ENCODE assay signal across 11 mouse cellular contexts in genomic region chr11:107332905-107333304, GRCm38 (mm10).
DNase-seq lines count a peak whose midpoint lies in the region; ATAC-seq and TF ChIP-seq lines count a peak whose summit lies in the region.
"Had no signal": no experiment of that assay in that cellular context is flagged by ENCODE, and none has a peak within 500 bp of the region (broad histone marks: within the 10 kb centered on the region; RNA-seq: fewer than 3 reads in every experiment).

No protein-coding gene starts in this region.

- peak; percentile 58 for DNase-seq in CD4-positive, CD25-positive, alpha-beta regulatory T cell, adult 2 months (ENCODE audit: low read depth, low spot score)
- no peak for DNase-seq in left cerebral cortex, adult 2 months (ENCODE audit: extremely low spot score in 1 of 2, low spot score in 2 of 2)
- DNase-seq in left cerebral cortex, postnatal 14 days (ENCODE audit: low spot score in 2 of 2), result no peak
- DNase-seq in ES-CJ7 (ENCODE audit: low read depth, low spot score), result peak; percentile 77
- DNase-seq in liver, postnatal 0 days, result no peak
- no peak for DNase-seq in frontal cortex, postnatal 36 days (ENCODE audit: low spot score in 2 of 2)
- no peak for DNase-seq in cerebellum, adult 9-11 months
- DNase-seq: right cerebral cortex, postnatal 14 days had no signal

- intact Hi-C loops in left cerebral cortex, adult 2 months (cut with DNase I), result no loop called here
- intact Hi-C loops in left cerebral cortex, postnatal 14 days (cut with DNase I), result no loop called here

- H3K9ac ChIP-seq in liver, postnatal 0 days (replicated peaks), result no peak overlapping the region
- H3K9ac ChIP-seq: neural tube, embryonic 12.5 days had no signal

- 90% methylated on average over 3 of the region's 3 CpGs for WGBS in liver, postnatal 0 days (ENCODE audit: insufficient replicate concordance)

- peaks cover 3% of the 10 kb centered on the region for H3K36me3 ChIP-seq in liver, postnatal 0 days (replicated peaks; ENCODE audit: insufficient read depth, low read length)

- peaks cover 2% of the 10 kb centered on the region; the same call in 1 of the 2 replicates for H3K4me1 ChIP-seq in liver, postnatal 0 days (ENCODE audit: insufficient read depth)

- H3K9me3 ChIP-seq in liver, postnatal 0 days (ENCODE audit: low read length), result no peaks in the 10 kb centered on the region
- H3K9me3 ChIP-seq: neural tube, embryonic 12.5 days had no signal

- no peak for ATAC-seq in CD4-positive, CD25-positive, alpha-beta regulatory T cell, adult 4 months
- ATAC-seq in liver, postnatal 0 days, result no peak

- no peak overlapping the region for H3K4me2 ChIP-seq in liver, postnatal 0 days (ENCODE audit: low read depth, low read length)
- H3K4me2 ChIP-seq: heart, embryonic 11.5 days; neural tube, embryonic 12.5 days had no signal

- no peak overlapping the region for H3K4me3 ChIP-seq in left cerebral cortex, adult 2 months
- H3K4me3 ChIP-seq in liver, postnatal 0 days (ENCODE audit: low read depth, low read length), result no peak overlapping the region
- H3K4me3 ChIP-seq: neural tube, embryonic 12.5 days had no signal

- no peaks in the 10 kb centered on the region for H3K27me3 ChIP-seq in liver, postnatal 0 days (ENCODE audit: insufficient read depth, low read length)
- H3K27me3 ChIP-seq: neural tube, embryonic 12.5 days had no signal

- TF ChIP-seq CTCF in left cerebral cortex, adult 2 months (IDR thresholded peaks at IDR 0.05), result peak; percentile 48
- peak; percentile 59 for TF ChIP-seq CTCF in liver, postnatal 0 days (IDR thresholded peaks at IDR 0.05; ENCODE audit: low read depth)

- TF ChIP-seq EP300 in liver, postnatal 0 days (IDR thresholded peaks at IDR 0.05; ENCODE audit: low read depth), result no peak

- H3K27ac ChIP-seq in left cerebral cortex, adult 2 months, result peak overlapping the region; percentile 5; the same call in 1 of the 2 replicates
- no peak overlapping the region for H3K27ac ChIP-seq in liver, postnatal 0 days (ENCODE audit: low read depth)
- H3K27ac ChIP-seq: neural tube, embryonic 12.5 days had no signal

Comparison
In these comparisons a context has a peak if more than half of its experiments do, and no peak if none do; other contexts are left out.
1. DNase-seq: peak in CD4-positive, CD25-positive, alpha-beta regulatory T cell, adult 2 months (single experiment) and ES-CJ7 (single experiment); none in left cerebral cortex, adult 2 months (0 of 2), left cerebral cortex, postnatal 14 days (0 of 2), liver, postnatal 0 days (single experiment), frontal cortex, postnatal 36 days (0 of 2) and cerebellum, adult 9-11 months (single experiment).